Mouse (Mus musculus) fat pad, adult 2 months (tissue): ENCODE results near the gene Mad1l1.

Source experiments
- DNase-seq: peaks from one replicate; pipeline ENCODE4 v3.0.0-alpha.2; 2011; ENCODE audit warnings: low read depth, low spot score; ENCODE audit errors: extremely low read depth

Mad1l1 gene

DNA sequence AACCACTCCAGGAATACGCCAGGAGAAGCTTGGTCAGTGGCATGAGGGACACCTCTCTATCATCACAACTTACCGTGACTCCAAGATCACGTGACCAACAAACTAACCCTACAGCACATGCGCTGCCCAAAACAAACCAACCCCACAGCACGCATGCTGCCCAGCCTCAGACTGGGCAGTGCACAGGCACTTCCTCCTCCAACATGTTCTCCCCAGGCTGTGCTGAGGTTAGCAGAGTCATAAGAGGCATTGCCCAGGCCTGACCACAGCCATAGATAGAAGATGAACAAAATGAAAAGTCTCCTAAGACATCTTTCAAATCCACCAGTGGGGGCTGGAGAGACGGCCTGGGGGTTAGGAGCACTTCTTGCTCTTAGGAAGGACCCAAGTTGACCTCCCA is 135.6 kb downstream of the Mad1l1 start:
- no peak for DNase-seq

DNA sequence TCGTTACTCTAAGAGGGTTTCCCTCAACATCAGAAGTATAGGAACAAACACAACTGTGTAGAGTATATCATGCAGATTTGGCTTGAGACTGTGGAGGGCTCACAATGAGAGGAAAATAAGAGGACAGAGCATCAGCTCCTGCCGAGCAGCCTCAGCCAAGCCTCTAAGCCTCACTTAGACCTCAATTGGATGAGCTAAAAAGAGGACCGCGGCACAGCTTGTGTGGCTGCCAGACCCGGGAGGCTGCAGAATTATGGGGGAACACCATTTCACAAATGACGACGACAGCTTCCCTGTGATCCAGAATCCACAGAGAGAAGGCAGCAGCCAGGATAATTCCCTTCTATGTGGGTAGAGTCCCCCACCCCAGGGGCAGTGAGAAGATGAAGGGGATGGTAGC is 138.0 kb downstream of the Mad1l1 start:
- DNase-seq = no peak

- no peak for DNase-seq
Measured at GRCm38 (mm10) chr5:140182351-140182750, 139.0 kb downstream of the Mad1l1 start.

GRCm38 (mm10) chr5:140180016-140180415 is 141.3 kb downstream of the Mad1l1 start:
- no peak for DNase-seq

DNA sequence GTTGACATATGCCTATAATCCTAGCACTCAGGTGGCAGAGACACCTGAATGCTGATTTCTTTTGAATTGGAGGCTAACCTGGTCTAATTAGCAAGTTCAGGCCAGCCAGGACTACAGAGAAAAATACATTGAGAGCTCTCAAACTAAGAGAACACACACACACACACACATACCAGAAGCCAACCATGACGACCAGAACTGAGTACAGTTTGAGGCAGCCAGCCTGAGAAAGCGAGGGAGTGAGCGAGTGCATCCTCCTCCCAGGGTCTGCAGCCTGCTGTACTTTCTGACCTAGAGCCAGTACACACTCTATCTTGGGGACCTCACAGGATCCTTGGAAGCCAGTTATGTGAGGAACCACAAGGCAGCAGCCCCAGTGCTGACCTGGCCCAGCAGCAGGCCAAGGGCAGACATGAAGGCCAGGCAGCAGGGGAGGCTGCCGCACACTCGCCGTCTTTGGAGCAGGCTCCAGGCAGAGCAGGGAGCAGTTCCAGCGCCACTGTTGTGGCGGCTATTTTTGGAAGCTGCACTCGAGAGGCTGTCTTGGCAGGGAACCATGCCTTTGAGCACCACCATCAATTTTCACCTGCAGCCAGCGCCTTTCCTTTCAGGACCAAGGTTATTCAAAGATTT is 143.2 kb downstream of the Mad1l1 start:
- DNase-seq = no peak

DNA sequence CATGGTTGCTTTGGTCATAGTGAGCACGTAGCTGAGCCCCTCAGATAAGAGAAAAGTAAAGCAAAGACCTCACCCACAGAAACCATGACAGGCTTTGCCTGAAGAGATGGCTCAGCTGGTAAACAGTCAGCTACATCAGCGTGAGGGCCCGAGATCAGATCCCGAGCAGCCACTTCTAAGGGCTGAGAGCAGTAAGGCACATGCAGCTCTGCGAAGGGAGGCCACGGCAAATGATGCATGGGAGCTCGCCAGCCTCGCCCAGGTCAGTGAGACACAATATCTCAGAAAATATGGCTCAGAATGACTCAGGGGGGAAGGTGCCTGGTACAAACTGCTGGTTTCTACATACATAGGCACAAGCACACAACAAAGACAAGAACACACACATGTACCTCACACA is 143.8 kb downstream of the Mad1l1 start:
- DNase-seq = no peak

GRCm38 (mm10) chr5:140176370-140176769 is 145.0 kb downstream of the Mad1l1 start:
- no peak for DNase-seq

- no peak for DNase-seq
Measured at GRCm38 (mm10) chr5:140174814-140175490, 146.4 kb downstream of the Mad1l1 start.

GRCm38 (mm10) chr5:140174066-140174465 is 147.3 kb downstream of the Mad1l1 start:
- no peak for DNase-seq

DNA sequence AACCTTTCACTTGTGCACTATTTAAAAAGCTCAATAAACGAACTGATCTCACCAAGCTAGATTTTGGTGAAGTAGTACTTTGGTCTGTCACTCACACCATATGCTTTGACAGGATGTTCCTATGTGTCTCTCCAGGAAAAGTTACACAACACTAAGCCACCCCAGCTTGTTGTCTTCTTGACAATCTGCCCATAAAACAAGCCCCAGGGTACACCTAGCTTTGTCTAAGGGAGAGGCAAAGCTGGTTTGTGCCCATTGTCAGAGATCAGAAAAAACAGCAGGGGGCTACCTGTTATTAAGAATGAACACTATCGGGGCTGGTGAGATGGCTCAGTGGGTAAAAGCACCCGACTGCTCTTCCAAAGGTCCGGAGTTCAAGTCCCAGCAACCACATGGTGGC is 148.2 kb downstream of the Mad1l1 start:
- peak; percentile 56 for DNase-seq

- DNase-seq = no peak
Measured at GRCm38 (mm10) chr5:140171710-140172109, 149.6 kb downstream of the Mad1l1 start.

- DNase-seq = no peak
Measured at GRCm38 (mm10) chr5:140167531-140167930, 153.8 kb downstream of the Mad1l1 start.

DNA sequence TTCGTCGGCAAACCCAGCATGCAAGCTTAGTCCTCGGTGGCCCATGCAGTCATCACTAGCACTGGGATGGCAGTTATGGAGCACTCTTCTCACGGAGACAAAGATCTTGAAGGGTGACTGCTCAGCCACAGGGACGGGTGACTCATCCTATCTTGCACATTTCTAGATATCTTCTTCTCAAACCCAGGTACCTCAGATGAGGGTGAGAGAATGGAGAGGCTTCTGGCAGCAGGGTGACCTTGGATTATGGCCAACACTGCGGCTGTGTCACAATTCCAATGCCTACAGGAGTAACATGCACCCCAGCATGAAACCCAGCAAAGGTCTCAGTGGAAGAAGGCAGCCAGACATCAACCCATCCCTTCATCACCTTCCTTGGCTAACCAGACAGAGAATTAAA is 154.3 kb downstream of the Mad1l1 start:
- no peak for DNase-seq

DNA sequence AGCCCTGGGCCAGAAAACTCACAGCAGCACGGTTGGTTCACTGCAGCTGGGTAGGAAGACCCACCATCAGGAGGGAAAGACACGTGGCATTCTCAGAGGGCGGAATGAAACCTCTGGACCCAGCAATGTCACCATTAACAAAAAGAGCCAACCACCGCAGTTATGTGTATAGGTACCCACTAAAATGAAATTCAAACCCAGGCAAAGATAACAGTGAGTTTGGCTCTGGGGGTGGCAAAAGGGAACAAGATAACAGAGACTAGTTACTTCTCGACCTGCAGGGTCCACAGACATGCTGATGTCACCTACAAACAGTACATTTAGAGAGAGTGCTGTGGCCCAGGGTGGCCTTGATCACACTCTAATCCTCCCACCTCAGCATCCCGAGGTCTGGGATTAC is 157.4 kb downstream of the Mad1l1 start:
- DNase-seq = no peak

- DNase-seq = no peak
Measured at GRCm38 (mm10) chr5:140162071-140162845, 159.1 kb downstream of the Mad1l1 start.

GRCm38 (mm10) chr5:140159007-140159406 is 162.3 kb downstream of the Mad1l1 start:
- DNase-seq = no peak

DNA sequence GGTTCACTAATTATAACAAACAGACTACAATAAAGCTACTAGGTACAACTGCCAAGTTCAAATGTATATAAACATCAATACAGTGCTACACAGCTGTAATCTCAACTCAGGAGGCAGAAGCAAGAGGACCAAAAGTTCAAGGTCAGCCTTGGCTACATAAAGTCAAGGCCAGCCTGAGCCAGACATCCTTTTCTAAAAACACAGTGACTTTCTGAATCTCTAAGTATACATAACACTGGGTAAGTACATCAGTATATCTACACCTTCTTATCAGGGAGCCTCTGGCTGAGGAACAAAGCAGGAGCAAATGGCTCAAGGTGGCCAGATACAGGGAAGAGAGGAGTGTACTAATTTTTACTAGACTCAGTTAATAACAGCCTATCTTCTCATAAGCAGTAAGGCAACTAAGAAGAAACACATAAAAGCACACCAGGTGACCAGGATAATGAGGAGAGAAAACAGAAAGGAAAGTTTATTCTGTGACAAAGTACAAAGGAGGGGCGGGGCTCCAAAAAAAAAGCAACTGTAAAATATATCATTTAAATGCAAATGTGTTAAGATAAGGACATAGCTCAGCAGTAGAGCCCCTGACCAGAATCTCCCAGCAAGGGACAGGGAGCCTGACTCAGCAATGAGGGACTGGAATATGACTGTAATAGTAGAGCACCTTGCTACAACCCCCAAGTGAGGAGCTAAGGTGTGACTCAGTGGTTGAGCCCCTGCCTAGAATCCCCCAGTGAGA is 163.3 kb downstream of the Mad1l1 start:
- no peak for DNase-seq

DNA sequence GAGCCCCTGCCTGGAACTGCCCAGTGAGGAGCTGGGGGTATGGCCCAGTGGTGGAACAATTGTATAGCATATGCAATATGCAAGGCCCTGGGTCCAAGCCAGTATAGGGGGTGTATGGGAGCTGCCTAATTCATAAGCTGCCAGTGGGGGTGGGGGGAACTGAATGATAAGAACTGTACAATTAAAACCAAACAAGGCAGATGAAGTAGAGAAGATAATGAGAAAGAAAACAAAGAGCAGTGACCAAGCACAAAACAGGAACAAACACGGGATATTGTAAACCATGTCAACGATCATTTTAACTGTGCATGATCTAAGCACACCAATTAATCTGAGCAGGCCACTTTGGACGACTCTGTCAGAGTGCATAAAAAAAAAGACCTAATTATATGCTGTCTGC is 167.2 kb downstream of the Mad1l1 start:
- no peak for DNase-seq

- DNase-seq = no peak
Measured at GRCm38 (mm10) chr5:140151871-140152270, 169.5 kb downstream of the Mad1l1 start.

DNA sequence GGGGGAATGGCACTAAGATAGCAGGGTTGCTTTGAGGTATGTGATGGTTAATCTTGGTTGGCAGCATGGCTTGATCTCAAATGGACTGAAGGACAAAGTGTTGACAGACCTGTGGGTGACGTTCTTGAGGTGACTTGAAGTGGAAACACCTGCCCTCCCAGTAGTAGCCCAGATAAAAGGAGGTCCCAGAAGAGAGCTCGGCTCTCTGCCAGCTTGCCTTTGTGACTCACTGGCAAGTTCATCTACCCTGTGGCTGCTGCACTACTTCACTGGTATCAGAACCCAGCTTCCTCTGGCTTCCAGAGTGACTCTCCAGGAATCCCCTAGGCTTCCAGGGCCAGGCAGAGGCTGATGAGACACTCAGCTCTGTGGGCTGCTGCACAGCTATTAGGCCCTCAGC is 170.2 kb downstream of the Mad1l1 start:
- no peak for DNase-seq

- no peak for DNase-seq
Measured at GRCm38 (mm10) chr5:140150694-140151093, 170.7 kb downstream of the Mad1l1 start.
